Mouse (Mus musculus) CH12.LX (cell line): ENCODE results near the gene Gp9. TPM values are rescaled to one million over a fixed set of nuclear protein-coding genes. Genes with fewer than 3 reads are reported as not detected.

Source experiments
- DNase-seq: peaks from one replicate; pipeline ENCODE4 v3.0.0-alpha.2; 2013; ENCODE audit errors: extremely low read depth
- H3K27ac ChIP-seq: 2 replicates; pipeline ENCODE4 v1.5.1; 2012; ENCODE audit warnings: low read depth, mild to moderate bottlenecking, control low read depth, moderate library complexity; ENCODE audit not compliant: insufficient read depth
- H3K27me3 ChIP-seq: replicated peaks from 2 replicates; pipeline ENCODE3; 2012; ENCODE audit warnings: inconsistent platforms
- H3K36me3 ChIP-seq, 2 experiments: replicated peaks in 1 of 2; 2 replicates each; pipeline versions ENCODE3 to v1.6.1; 2012; ENCODE audit warnings: inconsistent platforms in 1 of 2, low read length in 1 of 2, mild to moderate bottlenecking in 1 of 2, mixed read lengths in 1 of 2, moderate library complexity in 1 of 2; ENCODE audit not compliant: control insufficient read depth in 1 of 2, insufficient read depth in 1 of 2
- H3K4me1 ChIP-seq, 2 experiments: 2 replicates each; pipeline ENCODE4 v1.6.1; 2012; ENCODE audit warnings: inconsistent platforms in 1 of 2, moderate library complexity in 1 of 2; ENCODE audit not compliant: insufficient read depth in 2 of 2, control insufficient read depth in 1 of 2
- H3K4me2 ChIP-seq: 2 replicates; pipeline ENCODE4 v1.6.1; 2012; ENCODE audit warnings: low read depth, mild to moderate bottlenecking, control low read depth; ENCODE audit not compliant: poor library complexity, insufficient read depth, severe bottlenecking
- H3K4me3 ChIP-seq, 3 experiments: fragments of 150-350 bp in 1 of 3; sonication (generic) in 1 of 3; replicated peaks in 1 of 3; 2 replicates each; pipeline versions ENCODE3 to v1.5.1; 2011 to 2012; ENCODE audit warnings: low read depth in 2 of 3, low read length in 2 of 3, mild to moderate bottlenecking in 2 of 3, moderate library complexity in 2 of 3, control low read depth in 1 of 3, improper control_type of control experiment in 1 of 3, inconsistent platforms in 1 of 3, mixed read lengths in 1 of 3; ENCODE audit not compliant: poor library complexity in 1 of 3
- H3K79me2 ChIP-seq: replicated peaks from 2 replicates; pipeline ENCODE4 v1.6.1; 2012; ENCODE audit warnings: mild to moderate bottlenecking, moderate library complexity; ENCODE audit not compliant: control insufficient read depth, poor library complexity, insufficient read depth, severe bottlenecking; ENCODE audit errors: extremely low read depth
- H3K9ac ChIP-seq: 2 replicates; pipeline ENCODE4 v1.6.1; 2012; ENCODE audit warnings: low read depth, mild to moderate bottlenecking, control low read depth, moderate library complexity; ENCODE audit not compliant: insufficient read depth
- H3K9me3 ChIP-seq: replicated peaks from 2 replicates; pipeline ENCODE3; 2012; ENCODE audit warnings: low read length, inconsistent platforms, mixed read lengths
- CHD1 ChIP-seq: IDR thresholded peaks from 2 replicates; pipeline ENCODE4 v1.6.1; 2012; ENCODE audit warnings: low read depth, low read length, improper control_type of control experiment, inconsistent platforms
- CTCF ChIP-seq, 2 experiments: IDR thresholded peaks in 1 of 2; conservative IDR thresholded peaks in 1 of 2; 2 replicates each; pipeline ENCODE4 v1.5.1; 2011 to 2012; ENCODE audit warnings: low read depth in 2 of 2, low read length in 2 of 2, improper control_type of control experiment in 1 of 2, inconsistent platforms in 1 of 2, mild to moderate bottlenecking in 1 of 2, moderate library complexity in 1 of 2
- E2F4 ChIP-seq: IDR thresholded peaks from 2 replicates; pipeline ENCODE4 v1.6.1; 2011; ENCODE audit warnings: low read depth, low read length, improper control_type of control experiment; ENCODE audit not compliant: insufficient replicate concordance
- EP300 ChIP-seq: IDR thresholded peaks from 2 replicates; pipeline ENCODE4 v1.6.1; 2011; ENCODE audit warnings: low read length, improper control_type of control experiment
- GABPA ChIP-seq: IDR thresholded peaks from 2 replicates; pipeline ENCODE4 v1.6.1; 2012; ENCODE audit warnings: low read depth, low read length, improper control_type of control experiment, inconsistent platforms; ENCODE audit not compliant: insufficient replicate concordance
- IRF4 ChIP-seq: IDR thresholded peaks from 2 replicates; pipeline ENCODE4 v1.6.1; 2014; ENCODE audit warnings: low read depth, mild to moderate bottlenecking, inconsistent platforms, low read length, improper control_type of control experiment
- JUN ChIP-seq: IDR thresholded peaks from 2 replicates; pipeline ENCODE4 v1.6.1; 2011; ENCODE audit warnings: low read depth, mild to moderate bottlenecking, low read length, improper control_type of control experiment, moderate library complexity; ENCODE audit not compliant: insufficient read depth
- JUND ChIP-seq: conservative IDR thresholded peaks from 2 replicates; pipeline ENCODE4 v1.6.1; 2011; ENCODE audit warnings: low read depth, low read length, improper control_type of control experiment
- MAFK ChIP-seq: IDR thresholded peaks from 2 replicates; pipeline ENCODE4 v1.6.1; 2011; ENCODE audit warnings: low read length, improper control_type of control experiment; ENCODE audit not compliant: insufficient replicate concordance
- MAZ ChIP-seq: IDR thresholded peaks from 2 replicates; pipeline ENCODE4 v1.6.1; 2012; ENCODE audit warnings: low read depth, mild to moderate bottlenecking, inconsistent platforms, low read length, improper control_type of control experiment, moderate library complexity
- MXI1 ChIP-seq: IDR thresholded peaks from 2 replicates; pipeline ENCODE4 v1.6.1; 2011; ENCODE audit warnings: mild to moderate bottlenecking, low read depth, low read length, improper control_type of control experiment
- NELFE ChIP-seq: IDR thresholded peaks from 2 replicates; pipeline ENCODE4 v1.6.1; 2011; ENCODE audit warnings: low read depth, low read length, improper control_type of control experiment
- RAD21 ChIP-seq: IDR thresholded peaks from 2 replicates; pipeline ENCODE4 v1.6.1; 2011; ENCODE audit warnings: low read depth, mild to moderate bottlenecking, low read length, improper control_type of control experiment, moderate library complexity
- RCOR1 ChIP-seq: conservative IDR thresholded peaks from 2 replicates; pipeline ENCODE4 v1.6.1; 2012; ENCODE audit warnings: low read depth, mild to moderate bottlenecking, inconsistent platforms, low read length, improper control_type of control experiment
- SMC3 ChIP-seq: IDR thresholded peaks from 2 replicates; pipeline ENCODE4 v1.6.1; 2011; ENCODE audit warnings: low read depth, low read length, improper control_type of control experiment
- TBP ChIP-seq: conservative IDR thresholded peaks from 2 replicates; pipeline ENCODE4 v1.6.1; 2011; ENCODE audit warnings: low read depth, low read length, improper control_type of control experiment
- TCF12 ChIP-seq: IDR thresholded peaks from 2 replicates; pipeline ENCODE4 v1.6.1; 2014; ENCODE audit warnings: low read depth, mild to moderate bottlenecking, inconsistent platforms, low read length, improper control_type of control experiment
- UBTF ChIP-seq: IDR thresholded peaks from 2 replicates; pipeline ENCODE4 v1.6.1; 2012; ENCODE audit warnings: low read depth, mild to moderate bottlenecking, inconsistent platforms, low read length, improper control_type of control experiment, moderate library complexity
- USF1 ChIP-seq: IDR thresholded peaks from 2 replicates; pipeline ENCODE4 v1.6.1; 2014; ENCODE audit warnings: low read depth, mild to moderate bottlenecking, inconsistent platforms, low read length, improper control_type of control experiment
- USF2 ChIP-seq: conservative IDR thresholded peaks from 2 replicates; pipeline ENCODE4 v1.6.1; 2011; ENCODE audit warnings: low read depth, low read length, improper control_type of control experiment
- ZMIZ1 ChIP-seq: IDR thresholded peaks from 2 replicates; pipeline ENCODE4 v1.6.1; 2012; ENCODE audit warnings: low read depth, mild to moderate bottlenecking, inconsistent platforms, low read length, improper control_type of control experiment
- dilution Hi-C: fragments of 300-500 bp; cut with MboI; formaldehyde crosslinking; loops from 2 replicates; pipeline ENCODE4 v1.14.3; 2020; ENCODE audit warnings: low sequenced_read_pairs; ENCODE audit not compliant: extremely low pct_unique_long_range_greater_than_20kb, extremely low pct_ligation_motif_present
- in situ Hi-C: fragments of 300-500 bp; cut with MboI; formaldehyde crosslinking; loops from 3 replicates; pipeline ENCODE4 v1.14.3; 2019; ENCODE audit warnings: low sequenced_read_pairs, low pct_ligation_motif_present, low pct_unique_long_range_greater_than_20kb, mixed read lengths
- polyA plus RNA-seq: library from polyadenylated mRNA; unstranded; fragments of >175 nt; gene quantifications from 2 replicates; pipeline ENCODE4 v1.2.1, GENCODE M21; 2012; ENCODE audit warnings: low read depth; ENCODE audit not compliant: insufficient read length
- total RNA-seq, 2 experiments: library from RNA; depleted of rRNA; stranded (reverse); fragments of 300-350 nt in 1 of 2; fragments of >200 nt in 1 of 2; gene quantifications; 2 replicates each; pipeline ENCODE4 v1.2.3; 2012 to 2014

Gp9 gene
- total and polyA plus RNA-seq, 3 experiments = not detected

DNA sequence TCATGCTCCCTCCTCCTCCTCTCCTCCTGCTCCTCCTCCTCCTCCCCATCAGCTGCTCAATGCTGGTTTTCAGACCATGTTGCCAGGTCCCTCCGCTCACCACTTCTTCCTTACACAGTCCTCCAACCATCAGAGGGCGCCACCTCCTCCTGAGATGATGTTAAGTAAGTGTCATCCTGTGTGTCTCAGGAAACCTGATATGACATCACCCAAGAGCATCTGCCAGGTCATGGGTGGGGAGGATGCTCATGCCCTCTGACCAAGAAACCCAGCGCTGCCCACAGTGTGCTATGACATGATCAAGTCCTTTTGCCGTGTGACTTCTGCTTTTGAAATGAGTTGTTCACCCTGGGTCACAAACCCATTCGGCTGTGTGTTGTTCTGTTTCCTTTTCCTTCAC, 35.1 kb upstream of the Gp9 start (continued):
- TF ChIP-seq JUN (peak; percentile 49; the same call in 1 of the 2 replicates), NELFE (peak; percentile 34; the same call in 1 of the 2 replicates), ZMIZ1 (no peak), RAD21 (peak; percentile 2), EP300 (peak; percentile 28; the same call in 1 of the 2 replicates), USF2 (no peak), RCOR1 (no peak), MXI1 (peak; percentile 48; the same call in 1 of the 2 replicates), GABPA (peak; percentile 88), IRF4 (peak; percentile 80), TBP (no peak), CHD1 (no peak), TCF12 (peak; percentile 68), UBTF (no peak), JUND (peak; percentile 50), SMC3 (0 out of 2 replicates have a peak, but pooled peaks have one; percentile 10)

DNA sequence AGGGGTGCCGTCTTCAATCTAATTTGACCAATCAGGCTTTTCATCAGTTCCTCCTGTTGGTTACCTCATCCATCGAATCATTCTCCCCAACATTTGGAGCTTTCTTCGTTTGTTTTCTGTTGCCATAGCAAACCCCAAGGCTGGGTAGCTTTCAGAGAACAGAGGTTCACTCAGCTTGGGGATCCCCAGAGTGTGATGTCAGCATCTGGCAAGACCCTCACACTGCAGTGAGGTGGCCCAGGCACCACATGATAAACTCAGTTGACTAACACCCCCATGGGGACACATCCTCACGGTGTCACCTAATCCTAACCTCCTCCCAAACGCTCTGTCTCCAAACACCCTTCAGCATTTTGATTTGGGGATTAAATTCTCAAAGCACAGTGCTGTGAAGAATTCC, 34.6 kb upstream of the Gp9 start:
- Histone ChIP-seq H3K9ac (peak overlapping the region; percentile 2; the same call in 1 of the 2 replicates), H3K79me2 (no peaks in the 10 kb centered on the region), H3K4me1 (peaks cover 27 to 54% of the 10 kb centered on the region in 2 experiments), H3K27ac (no peak overlapping the region), H3K36me3 (peaks cover 0 to 3% of the 10 kb centered on the region in 2 experiments), H3K27me3 (no peaks in the 10 kb centered on the region), H3K4me3 (peak overlapping the region in 1 of 3 experiments; percentile 8), H3K4me2 (no peak overlapping the region; the same call in 1 of the 2 replicates), H3K9me3 (no peaks in the 10 kb centered on the region)
- DNase-seq = peak; percentile 24
- TF ChIP-seq E2F4 = no peak
- no peak for TF ChIP-seq TBP
- TF ChIP-seq USF1 = no peak
- TF ChIP-seq JUN = no peak
- no peak for TF ChIP-seq MXI1
- no peak for TF ChIP-seq RAD21
- no peak for TF ChIP-seq MAZ
- no peak for TF ChIP-seq CTCF (conservative IDR thresholded peaks at IDR 0.05 in 1 of 2, IDR thresholded peaks at IDR 0.05 in 1 of 2; ENCODE audit: low read depth in 2 of 2, low read length in 2 of 2)
- no peak for TF ChIP-seq MAFK
- no peak for TF ChIP-seq JUND
- TF ChIP-seq CHD1 = no peak
- dilution Hi-C loops = no loop called here
- in situ Hi-C loops = no loop called here
